Mouse (Mus musculus): ENCODE data around the gene Gm11541. TPM values are rescaled to one million over a fixed set of nuclear protein-coding genes. Genes with fewer than 3 reads are reported as not detected.
A peak's percentile ranks its signal among the peaks of the same experiment; 100 is the strongest.

Gm11541 gene
- total and polyA plus RNA-seq, 2 experiments from 2014 or later, result 0.11 TPM; not detected in 1

- ATAC-seq (ENCODE audit: insufficient read depth, low read depth) (no peak), DNase-seq (ENCODE audit: low spot score) (no peak)
- Histone ChIP-seq H3K27ac (ENCODE audit: low read depth) (no peak overlapping the region), H3K36me3 (replicated peaks; ENCODE audit: control insufficient read depth, insufficient read depth, low read length) (no peaks in the 10 kb centered on the region), H3K9me3 (replicated peaks; ENCODE audit: control insufficient read depth, low read length) (no peaks in the 10 kb centered on the region), H3K9ac (replicated peaks; ENCODE audit: low read depth, low read length) (no peak overlapping the region), H3K4me1 (ENCODE audit: control insufficient read depth, insufficient read depth) (no peaks in the 10 kb centered on the region), H3K4me2 (ENCODE audit: low read depth, low read length) (no peak overlapping the region), H3K27me3 (ENCODE audit: control insufficient read depth, insufficient read depth, low read length) (0 out of 2 replicates have a peak, but pooled peaks cover 4% of the 10 kb centered on the region), H3K4me3 (ENCODE audit: low read depth, low read length) (no peak overlapping the region)
- TF ChIP-seq EP300 (IDR thresholded peaks at IDR 0.05; ENCODE audit: low read depth) (no peak), CTCF (IDR thresholded peaks at IDR 0.05; ENCODE audit: low read depth) (0 out of 2 replicates have a peak, but pooled peaks have one; percentile 9)
- 48% methylated on average over 7 of the region's 7 CpGs for WGBS
Observed at GRCm38 (mm10) chr11:94704020-94704419, 279 bp downstream of the Gm11541 start.

- Histone ChIP-seq H3K36me3 (replicated peaks; ENCODE audit: control insufficient read depth, insufficient read depth, low read length) (no peaks in the 10 kb centered on the region), H3K4me3 (ENCODE audit: low read depth, low read length) (no peak overlapping the region), H3K27me3 (ENCODE audit: control insufficient read depth, insufficient read depth, low read length) (0 out of 2 replicates have a peak, but pooled peaks cover 4% of the 10 kb centered on the region), H3K9ac (replicated peaks; ENCODE audit: low read depth, low read length) (no peak overlapping the region), H3K4me1 (ENCODE audit: control insufficient read depth, insufficient read depth) (no peaks in the 10 kb centered on the region; the same call in 1 of the 2 replicates), H3K27ac (ENCODE audit: low read depth) (no peak overlapping the region), H3K4me2 (ENCODE audit: low read depth, low read length) (no peak overlapping the region), H3K9me3 (replicated peaks; ENCODE audit: control insufficient read depth, low read length) (no peaks in the 10 kb centered on the region)
- 56% methylated on average over 3 of the region's 3 CpGs for WGBS
- ATAC-seq (ENCODE audit: insufficient read depth, low read depth) (no peak), DNase-seq (ENCODE audit: low spot score) (no peak)
- TF ChIP-seq CTCF (IDR thresholded peaks at IDR 0.05; ENCODE audit: low read depth) (no peak), EP300 (IDR thresholded peaks at IDR 0.05; ENCODE audit: low read depth) (no peak)
Observed at GRCm38 (mm10) chr11:94702216-94702610, 2.1 kb downstream of the Gm11541 start.

GRCm38 (mm10) chr11:94701401-94702215 is 2.7 kb downstream of the Gm11541 start:
- Histone ChIP-seq H3K36me3 (replicated peaks; ENCODE audit: control insufficient read depth, insufficient read depth, low read length) (no peaks in the 10 kb centered on the region), H3K4me2 (ENCODE audit: low read depth, low read length) (no peak overlapping the region), H3K27me3 (ENCODE audit: control insufficient read depth, insufficient read depth, low read length) (0 out of 2 replicates have a peak, but pooled peaks cover 4% of the 10 kb centered on the region), H3K9ac (replicated peaks; ENCODE audit: low read depth, low read length) (no peak overlapping the region), H3K27ac (ENCODE audit: low read depth) (no peak overlapping the region), H3K4me3 (ENCODE audit: low read depth, low read length) (no peak overlapping the region), H3K4me1 (ENCODE audit: control insufficient read depth, insufficient read depth) (no peaks in the 10 kb centered on the region; the same call in 1 of the 2 replicates), H3K9me3 (replicated peaks; ENCODE audit: control insufficient read depth, low read length) (no peaks in the 10 kb centered on the region)
- no peak for DNase-seq (ENCODE audit: low spot score)
- 69% methylated on average over 27 of the region's 27 CpGs for WGBS
- TF ChIP-seq EP300 (IDR thresholded peaks at IDR 0.05; ENCODE audit: low read depth), result no peak
- no peak for TF ChIP-seq CTCF (IDR thresholded peaks at IDR 0.05; ENCODE audit: low read depth)
- ATAC-seq (ENCODE audit: insufficient read depth, low read depth), result no peak

DNA sequence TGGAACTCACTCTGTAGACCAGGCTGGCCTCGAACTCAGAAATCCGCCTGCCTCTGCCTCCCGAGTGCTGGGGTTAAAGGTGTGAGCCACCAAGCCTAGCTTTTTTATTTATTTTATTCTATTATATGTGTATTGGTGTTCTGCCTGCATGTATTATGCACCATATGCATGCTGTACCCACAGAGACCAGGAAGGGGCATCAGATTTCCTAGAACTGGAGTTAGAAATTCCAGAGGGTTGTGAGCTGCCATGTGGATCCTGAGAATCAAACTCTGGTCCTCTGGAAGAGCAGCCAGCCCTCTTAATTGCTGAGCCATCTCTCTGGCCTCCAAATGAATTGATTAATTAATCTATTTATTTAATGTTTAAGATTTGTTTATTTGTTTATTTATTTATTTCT is 4.9 kb downstream of the Gm11541 start:
- Histone ChIP-seq H3K27ac (ENCODE audit: low read depth) (no peak overlapping the region), H3K4me2 (ENCODE audit: low read depth, low read length) (no peak overlapping the region), H3K27me3 (ENCODE audit: control insufficient read depth, insufficient read depth, low read length) (0 out of 2 replicates have a peak, but pooled peaks cover 4% of the 10 kb centered on the region), H3K9ac (replicated peaks; ENCODE audit: low read depth, low read length) (no peak overlapping the region), H3K9me3 (replicated peaks; ENCODE audit: control insufficient read depth, low read length) (no peaks in the 10 kb centered on the region), H3K4me3 (ENCODE audit: low read depth, low read length) (no peak overlapping the region), H3K36me3 (replicated peaks; ENCODE audit: control insufficient read depth, insufficient read depth, low read length) (no peaks in the 10 kb centered on the region), H3K4me1 (ENCODE audit: control insufficient read depth, insufficient read depth) (no peaks in the 10 kb centered on the region; the same call in 1 of the 2 replicates)
- ATAC-seq (ENCODE audit: insufficient read depth, low read depth) (no peak), DNase-seq (ENCODE audit: low spot score) (no peak)
- 94% methylated on average over 3 of the region's 3 CpGs for WGBS
- TF ChIP-seq CTCF (IDR thresholded peaks at IDR 0.05; ENCODE audit: low read depth), result no peak

DNA sequence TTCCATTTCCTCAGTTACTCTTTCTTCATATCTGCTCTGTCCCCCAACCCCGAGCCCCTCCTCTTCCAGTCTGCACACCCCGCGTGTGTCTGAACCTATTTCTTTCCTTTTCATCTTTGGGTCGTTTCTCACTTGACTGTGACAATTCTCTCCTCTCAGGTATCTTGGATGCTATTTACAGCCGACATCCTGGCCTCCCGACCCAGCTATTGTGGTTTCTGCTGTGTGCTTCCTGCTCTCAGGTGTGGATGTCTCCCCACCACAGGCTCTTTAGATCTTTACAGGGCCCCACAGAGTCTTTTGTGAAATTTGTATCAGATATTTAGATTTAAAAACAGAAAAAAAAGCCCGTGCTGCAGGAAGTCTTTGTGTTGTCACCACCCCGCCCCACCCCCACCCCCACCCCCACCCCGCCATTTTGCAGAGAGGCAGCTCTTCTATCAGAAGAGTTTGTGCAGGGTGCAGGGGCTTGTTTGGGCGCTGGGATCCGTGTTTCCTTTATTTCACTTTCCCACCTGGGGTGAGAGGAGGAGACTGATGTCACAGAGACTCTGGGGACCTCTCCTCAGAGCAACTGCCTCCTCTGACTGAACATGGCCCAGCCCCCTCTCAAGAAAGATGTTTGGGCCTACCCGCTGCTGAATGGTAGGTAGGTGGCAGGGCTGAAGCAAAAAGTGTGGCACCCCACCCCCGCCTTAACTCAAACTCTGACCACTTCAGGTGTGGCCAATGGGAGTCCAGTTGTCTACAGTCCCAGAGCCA is 6.4 kb downstream of the Gm11541 start:
- Histone ChIP-seq H3K9ac (replicated peaks; ENCODE audit: low read depth, low read length) (no peak overlapping the region), H3K9me3 (replicated peaks; ENCODE audit: control insufficient read depth, low read length) (no peaks in the 10 kb centered on the region), H3K4me3 (ENCODE audit: low read depth, low read length) (no peak overlapping the region), H3K27ac (ENCODE audit: low read depth) (no peak overlapping the region), H3K4me1 (ENCODE audit: control insufficient read depth, insufficient read depth) (no peaks in the 10 kb centered on the region; the same call in 1 of the 2 replicates), H3K36me3 (replicated peaks; ENCODE audit: control insufficient read depth, insufficient read depth, low read length) (no peaks in the 10 kb centered on the region), H3K4me2 (ENCODE audit: low read depth, low read length) (no peak overlapping the region), H3K27me3 (ENCODE audit: control insufficient read depth, insufficient read depth, low read length) (no peaks in the 10 kb centered on the region)
- DNase-seq (ENCODE audit: low spot score) (no peak), ATAC-seq (ENCODE audit: insufficient read depth, low read depth) (no peak)
- TF ChIP-seq EP300 (IDR thresholded peaks at IDR 0.05; ENCODE audit: low read depth), result no peak
- no peak for TF ChIP-seq CTCF (IDR thresholded peaks at IDR 0.05; ENCODE audit: low read depth)
- WGBS, result 43% methylated on average over 13 of the region's 13 CpGs

Measured in heart, postnatal 0 days (tissue).